Mouse (Mus musculus) limb, embryonic 14.5 days (tissue): ENCODE data around the gene Ccl17. TPM values are rescaled to one million over a fixed set of nuclear protein-coding genes. Genes with fewer than 3 reads are reported as not detected.

Source experiments
- ATAC-seq: fragments of 200-750 bp; cut with Nextera tagmentation; 2 replicates; pipeline ENCODE4 v1.8.0; 2017; ENCODE audit warnings: low read depth, moderate number of reproducible peaks, moderate TSS enrichment; ENCODE audit not compliant: low FRiP score
- DNase-seq: peaks from one replicate; pipeline ENCODE4 v3.0.0-alpha.2; 2015; ENCODE audit warnings: low spot score
- H3K27ac ChIP-seq: fragments of 300-500 bp; sonication (generic); replicated peaks from 2 replicates; pipeline ENCODE4 v1.5.1; 2014; ENCODE audit warnings: low read depth, mild to moderate bottlenecking, low read length, moderate library complexity, mixed read lengths
- H3K27me3 ChIP-seq: fragments of 300-500 bp; sonication (generic); 2 replicates; pipeline ENCODE4 v1.6.1; 2014; ENCODE audit warnings: low read length, mixed read lengths; ENCODE audit not compliant: control insufficient read depth, insufficient read depth
- H3K36me3 ChIP-seq: fragments of 300-500 bp; sonication (generic); 2 replicates; pipeline ENCODE4 v1.6.1; 2014; ENCODE audit warnings: mild to moderate bottlenecking, low read length, moderate library complexity, mixed read lengths; ENCODE audit not compliant: control insufficient read depth, insufficient read depth
- H3K4me1 ChIP-seq: fragments of 300-500 bp; sonication (generic); 2 replicates; pipeline ENCODE4 v1.6.1; 2014; ENCODE audit warnings: antibody characterized with exemption, low read length, mixed read lengths; ENCODE audit not compliant: control insufficient read depth, insufficient read depth
- H3K4me2 ChIP-seq: fragments of 300-500 bp; sonication (generic); replicated peaks from 2 replicates; pipeline ENCODE4 v1.6.1; 2014; ENCODE audit warnings: low read depth, mild to moderate bottlenecking, low read length, moderate library complexity; ENCODE audit not compliant: severe bottlenecking
- H3K4me3 ChIP-seq: fragments of 300-500 bp; sonication (generic); replicated peaks from 2 replicates; pipeline ENCODE4 v1.5.1; 2014; ENCODE audit warnings: low read length
- H3K9ac ChIP-seq: fragments of 300-500 bp; sonication (generic); 2 replicates; pipeline ENCODE4 v1.6.1; 2014; ENCODE audit warnings: mild to moderate bottlenecking, low read depth, low read length, moderate library complexity; ENCODE audit not compliant: severe bottlenecking
- H3K9me3 ChIP-seq: fragments of 300-500 bp; sonication (generic); 2 replicates; pipeline ENCODE4 v1.6.1; 2016; ENCODE audit warnings: low read length; ENCODE audit not compliant: control insufficient read depth
- POLR2A ChIP-seq: fragments of 200-500 bp; IDR thresholded peaks from 2 replicates; pipeline ENCODE4 v1.8.0; 2012; ENCODE audit warnings: inconsistent platforms, mild to moderate bottlenecking, moderate library complexity, borderline replicate concordance; ENCODE audit not compliant: insufficient read depth, insufficient read length; ENCODE audit errors: extremely low read depth
- WGBS: fragments of 180-500 bp; shearing (Covaris S2); extraction: QIAGEN DNeasy Blood & Tissue Kit; methylation state at CpG from one replicate; pipeline ENCODE4 v1.1.7; 2014; 5-methylcytosine and 5-hydroxymethylcytosine counted together
- polyA plus RNA-seq, 2 experiments: library from polyadenylated mRNA; depleted of rRNA in 1 of 2; stranded (reverse) in 1 of 2; unstranded in 1 of 2; fragments of >200 nt; fragmentation: Nextera tagmentation in 1 of 2; extraction: Ambion mirVana in 1 of 2; gene quantifications; 2 replicates each; pipeline versions ENCODE4 v1.2.1 to v1.2.3; 2012 to 2014

Gene Ccl17
- polyA plus RNA-seq, 2 experiments: 0.45 to 0.67 TPM

DNA sequence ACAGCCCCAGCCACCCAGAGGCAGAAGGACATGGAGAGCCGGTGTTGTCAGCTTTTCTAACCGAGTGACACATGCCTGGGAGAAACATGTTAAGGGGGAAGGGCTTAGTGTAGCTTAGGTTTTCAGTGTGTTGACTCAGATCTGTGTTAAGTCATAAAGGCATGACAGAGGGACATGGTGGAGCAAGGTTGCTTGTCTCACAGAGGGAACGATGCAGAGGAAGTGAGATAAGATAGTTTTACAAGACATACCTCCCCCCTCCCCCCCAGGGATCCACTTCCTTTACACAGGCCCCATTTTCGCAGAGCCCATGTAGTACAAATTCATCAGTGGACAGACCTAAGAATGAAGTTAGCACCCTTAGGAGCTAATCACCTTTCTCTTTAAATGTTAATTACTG lies 7.9 kb upstream of the Ccl17 start:
- Histone ChIP-seq H3K27me3 (no peaks in the 10 kb centered on the region), H3K9me3 (no peaks in the 10 kb centered on the region), H3K4me3 (no peak overlapping the region), H3K36me3 (no peaks in the 10 kb centered on the region), H3K9ac (no peak overlapping the region), H3K4me2 (no peak overlapping the region), H3K27ac (no peak overlapping the region), H3K4me1 (no peaks in the 10 kb centered on the region)
- 68% methylated on average over 4 of the region's 4 CpGs for WGBS
- TF ChIP-seq POLR2A: no peak
- ATAC-seq (no peak), DNase-seq (no peak)

DNA sequence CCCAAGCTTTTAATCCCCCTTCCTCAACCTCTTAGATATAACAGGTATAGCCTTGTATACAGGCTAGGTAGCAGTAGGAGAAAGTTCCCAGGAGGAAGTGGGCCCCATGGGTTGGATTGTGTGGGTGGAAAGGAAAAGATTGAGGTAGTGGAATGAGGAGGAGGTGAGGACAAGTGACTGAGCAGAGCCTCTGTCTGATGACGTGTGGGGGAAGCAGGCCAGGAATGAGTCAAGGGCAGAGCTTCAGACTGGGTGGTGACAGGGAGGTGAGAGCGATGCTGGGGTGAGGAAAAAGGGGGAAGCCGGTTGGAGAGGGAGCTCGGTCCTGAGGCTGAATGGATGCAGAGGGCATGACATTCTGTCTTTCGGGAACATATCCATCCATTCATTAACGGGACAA lies 6.7 kb upstream of the Ccl17 start:
- Histone ChIP-seq H3K27me3 (no peaks in the 10 kb centered on the region), H3K9ac (no peak overlapping the region), H3K4me3 (no peak overlapping the region), H3K27ac (no peak overlapping the region), H3K4me1 (no peaks in the 10 kb centered on the region), H3K9me3 (no peaks in the 10 kb centered on the region), H3K4me2 (no peak overlapping the region), H3K36me3 (no peaks in the 10 kb centered on the region)
- no peak for ATAC-seq
- no peak for DNase-seq
- TF ChIP-seq POLR2A: no peak
- 59% methylated on average over 6 of the region's 6 CpGs for WGBS

DNA sequence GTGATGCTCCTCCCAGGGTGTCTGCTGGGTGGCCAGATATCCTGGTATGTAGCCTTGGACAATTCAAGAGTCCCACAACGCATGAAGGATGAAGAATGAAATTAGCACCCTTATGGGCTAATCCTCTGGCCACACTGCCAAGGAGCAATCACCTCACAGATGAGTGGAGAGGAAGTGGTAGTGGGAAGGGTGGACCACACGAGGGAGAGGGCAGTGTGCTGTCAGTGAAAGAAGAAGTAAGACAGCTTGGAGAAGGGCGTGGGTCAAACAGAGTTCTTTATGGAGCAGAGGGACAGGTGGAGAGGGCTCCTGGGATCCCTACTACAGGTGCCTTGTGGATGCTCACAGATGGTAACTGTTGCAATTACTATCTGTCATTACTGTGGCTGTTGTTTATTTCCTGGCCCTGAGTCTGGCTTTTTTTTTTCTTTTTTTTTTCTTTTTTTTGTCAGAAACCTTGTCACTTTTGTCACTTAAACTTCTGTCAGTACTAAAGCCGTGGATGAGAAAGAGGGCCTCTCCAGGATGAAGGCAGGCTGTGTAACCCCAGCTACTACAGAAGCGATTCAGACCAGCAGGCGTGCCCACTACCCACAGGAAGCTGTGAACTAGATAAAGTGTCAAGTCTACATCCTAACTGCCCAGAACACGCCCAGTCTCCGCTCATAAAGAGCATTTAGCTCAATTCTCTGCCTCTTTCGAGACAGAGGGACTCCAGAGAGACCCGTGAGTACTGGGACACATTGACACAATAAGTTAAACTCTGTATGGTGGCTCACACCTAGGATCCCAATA lies 5.5 kb upstream of the Ccl17 start:
- H3K4me1 ChIP-seq: no peaks in the 10 kb centered on the region
- no peak for TF ChIP-seq POLR2A
- H3K36me3 ChIP-seq: no peaks in the 10 kb centered on the region
- 58% methylated on average over 10 of the region's 10 CpGs for WGBS
- H3K4me3 ChIP-seq: no peak overlapping the region
- no peaks in the 10 kb centered on the region for H3K27me3 ChIP-seq
- H3K27ac ChIP-seq: no peak overlapping the region
- no peak for ATAC-seq
- no peak for DNase-seq
- no peaks in the 10 kb centered on the region for H3K9me3 ChIP-seq
- H3K9ac ChIP-seq: no peak overlapping the region
- H3K4me2 ChIP-seq: no peak overlapping the region

DNA sequence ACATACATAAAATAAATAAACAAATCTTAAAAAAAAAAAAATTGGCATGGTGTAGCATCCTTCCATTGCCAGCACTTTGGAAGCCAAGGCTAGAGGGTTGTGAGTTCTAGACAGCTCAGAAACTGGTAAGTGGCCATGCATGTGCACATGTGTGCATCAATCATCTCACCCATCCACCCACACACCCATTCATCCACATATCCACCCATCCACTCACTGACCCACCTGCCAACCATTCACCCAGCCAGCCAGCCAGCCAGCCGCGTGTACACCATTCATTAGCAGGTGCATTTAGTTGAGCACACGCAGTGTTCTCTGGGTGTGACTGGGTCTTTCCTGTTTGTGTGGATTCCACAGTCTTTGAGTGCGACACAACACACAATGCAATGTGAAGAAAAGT lies 4.4 kb upstream of the Ccl17 start:
- 82% methylated on average over 4 of the region's 4 CpGs for WGBS
- no peak for ATAC-seq

DNA sequence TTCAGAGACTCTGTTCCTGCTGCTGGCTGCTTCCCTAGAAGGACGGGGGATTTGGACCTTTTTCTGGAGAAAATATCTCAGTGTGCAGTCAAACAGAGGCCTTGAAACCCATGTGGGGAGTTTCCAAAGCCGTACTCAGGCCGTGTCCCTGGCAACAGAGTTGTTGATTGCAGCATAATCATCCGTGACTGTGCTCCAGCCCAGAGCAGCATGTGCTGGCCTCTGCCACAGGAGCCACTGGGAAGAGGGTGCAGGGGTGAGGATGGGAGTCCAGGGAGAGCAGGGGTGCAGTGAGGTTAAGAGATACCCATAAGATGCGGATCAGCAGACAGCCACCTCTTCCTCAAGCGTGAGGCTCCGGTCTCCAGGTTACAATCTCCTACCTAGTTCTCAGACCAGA lies 2.7 kb upstream of the Ccl17 start:
- Histone ChIP-seq H3K4me3 (no peak overlapping the region), H3K9me3 (no peaks in the 10 kb centered on the region), H3K27me3 (no peaks in the 10 kb centered on the region), H3K4me2 (no peak overlapping the region), H3K9ac (no peak overlapping the region), H3K4me1 (no peaks in the 10 kb centered on the region; the same call in 1 of the 2 replicates), H3K36me3 (no peaks in the 10 kb centered on the region), H3K27ac (no peak overlapping the region)
- 65% methylated on average over 7 of the region's 7 CpGs for WGBS
- DNase-seq: no peak
- no peak for ATAC-seq
- TF ChIP-seq POLR2A: no peak

More for the DNA sequence above, 4.4 kb upstream of the Ccl17 start:
- no peak overlapping the region for H3K27ac ChIP-seq
- H3K9ac ChIP-seq: no peak overlapping the region
- no peaks in the 10 kb centered on the region for H3K36me3 ChIP-seq
- no peak for TF ChIP-seq POLR2A
- DNase-seq: no peak
- H3K27me3 ChIP-seq: no peaks in the 10 kb centered on the region
- H3K4me1 ChIP-seq: no peaks in the 10 kb centered on the region
- no peaks in the 10 kb centered on the region for H3K9me3 ChIP-seq
- H3K4me2 ChIP-seq: no peak overlapping the region
- H3K4me3 ChIP-seq: no peak overlapping the region
